Mouse (Mus musculus): ENCODE results near the gene Pdzd2. TPM values are rescaled to one million over a fixed set of nuclear protein-coding genes. Genes with fewer than 3 reads are reported as not detected.

Gene Pdzd2
- polyA plus RNA-seq, 1 experiment from 2014 or later: 22.1 TPM

- no peaks in the 10 kb centered on the region; the same call in 1 of the 2 replicates for H3K9me3 ChIP-seq (ENCODE audit: control insufficient read depth, low read length)
These were observed 117.0 kb downstream of the Pdzd2 start for GRCm38 (mm10) chr15:12622701-12623100.

GRCm38 (mm10) chr15:12622093-12622643 lies 117.6 kb downstream of the Pdzd2 start:
- Histone ChIP-seq H3K9ac (ENCODE audit: low read length) (no peak overlapping the region), H3K27ac (replicated peaks; ENCODE audit: low read depth, low read length) (no peak overlapping the region), H3K4me2 (ENCODE audit: low read depth, severe bottlenecking) (no peak overlapping the region), H3K36me3 (ENCODE audit: control insufficient read depth, insufficient read depth, low read length) (no peaks in the 10 kb centered on the region), H3K4me3 (ENCODE audit: low read depth, low read length) (no peak overlapping the region), H3K9me3 (ENCODE audit: control insufficient read depth, low read length) (no peaks in the 10 kb centered on the region; the same call in 1 of the 2 replicates), H3K27me3 (ENCODE audit: control insufficient read depth, insufficient read depth, low read length) (no peaks in the 10 kb centered on the region), H3K4me1 (ENCODE audit: control insufficient read depth, insufficient read depth, low read length) (peaks cover 4% of the 10 kb centered on the region; the same call in 1 of the 2 replicates)
- 60% methylated on average over 7 of the region's 7 CpGs for WGBS
- DNase-seq (ENCODE audit: low spot score): no peak
- ATAC-seq (ENCODE audit: insufficient number of reproducible peaks, low FRiP score, low TSS enrichment, low read depth): no peak; the same call in 1 of the 2 replicates

More at GRCm38 (mm10) chr15:12622701-12623100, 117.0 kb downstream of the Pdzd2 start:
- Histone ChIP-seq H3K36me3 (ENCODE audit: control insufficient read depth, insufficient read depth, low read length) (no peaks in the 10 kb centered on the region), H3K4me3 (ENCODE audit: low read depth, low read length) (no peak overlapping the region), H3K27me3 (ENCODE audit: control insufficient read depth, insufficient read depth, low read length) (no peaks in the 10 kb centered on the region), H3K9ac (ENCODE audit: low read length) (no peak overlapping the region), H3K4me2 (ENCODE audit: low read depth, severe bottlenecking) (no peak overlapping the region), H3K4me1 (ENCODE audit: control insufficient read depth, insufficient read depth, low read length) (peaks cover 4% of the 10 kb centered on the region; the same call in 1 of the 2 replicates), H3K27ac (replicated peaks; ENCODE audit: low read depth, low read length) (no peak overlapping the region)
- ATAC-seq (ENCODE audit: insufficient number of reproducible peaks, low FRiP score, low TSS enrichment, low read depth): no peak
- WGBS: 90% methylated on average over 5 of the region's 5 CpGs
- no peak for DNase-seq (ENCODE audit: low spot score)

- DNase-seq (ENCODE audit: low spot score): no peak
- Histone ChIP-seq H3K4me2 (ENCODE audit: low read depth, severe bottlenecking) (no peak overlapping the region), H3K4me1 (ENCODE audit: control insufficient read depth, insufficient read depth, low read length) (peaks cover 4% of the 10 kb centered on the region; the same call in 1 of the 2 replicates), H3K9me3 (ENCODE audit: control insufficient read depth, low read length) (no peaks in the 10 kb centered on the region; the same call in 1 of the 2 replicates), H3K4me3 (ENCODE audit: low read depth, low read length) (no peak overlapping the region), H3K36me3 (ENCODE audit: control insufficient read depth, insufficient read depth, low read length) (no peaks in the 10 kb centered on the region), H3K27me3 (ENCODE audit: control insufficient read depth, insufficient read depth, low read length) (no peaks in the 10 kb centered on the region), H3K9ac (ENCODE audit: low read length) (no peak overlapping the region), H3K27ac (replicated peaks; ENCODE audit: low read depth, low read length) (no peak overlapping the region)
- WGBS: 54% methylated on average over 8 of the region's 8 CpGs
- ATAC-seq (ENCODE audit: insufficient number of reproducible peaks, low FRiP score, low TSS enrichment, low read depth): no peak
These were observed 120.5 kb downstream of the Pdzd2 start for GRCm38 (mm10) chr15:12619273-12619672.

GRCm38 (mm10) chr15:12617651-12618050 lies 122.1 kb downstream of the Pdzd2 start:
- Histone ChIP-seq H3K4me1 (ENCODE audit: control insufficient read depth, insufficient read depth, low read length) (peaks cover 4% of the 10 kb centered on the region; the same call in 1 of the 2 replicates), H3K9ac (ENCODE audit: low read length) (no peak overlapping the region), H3K4me3 (ENCODE audit: low read depth, low read length) (no peak overlapping the region), H3K27ac (replicated peaks; ENCODE audit: low read depth, low read length) (no peak overlapping the region), H3K9me3 (ENCODE audit: control insufficient read depth, low read length) (no peaks in the 10 kb centered on the region), H3K27me3 (ENCODE audit: control insufficient read depth, insufficient read depth, low read length) (no peaks in the 10 kb centered on the region), H3K36me3 (ENCODE audit: control insufficient read depth, insufficient read depth, low read length) (no peaks in the 10 kb centered on the region), H3K4me2 (ENCODE audit: low read depth, severe bottlenecking) (no peak overlapping the region)
- ATAC-seq (ENCODE audit: insufficient number of reproducible peaks, low FRiP score, low TSS enrichment, low read depth): no peak
- 90% methylated on average over 11 of the region's 11 CpGs for WGBS
- no peak for DNase-seq (ENCODE audit: low spot score)

GRCm38 (mm10) chr15:12617220-12617619 lies 122.5 kb downstream of the Pdzd2 start:
- no peak overlapping the region for H3K27ac ChIP-seq (replicated peaks; ENCODE audit: low read depth, low read length)
- H3K36me3 ChIP-seq (ENCODE audit: control insufficient read depth, insufficient read depth, low read length): no peaks in the 10 kb centered on the region
- H3K9ac ChIP-seq (ENCODE audit: low read length): no peak overlapping the region
- DNase-seq (ENCODE audit: low spot score): no peak
- no peaks in the 10 kb centered on the region for H3K9me3 ChIP-seq (ENCODE audit: control insufficient read depth, low read length)
- peaks cover 4% of the 10 kb centered on the region; the same call in 1 of the 2 replicates for H3K4me1 ChIP-seq (ENCODE audit: control insufficient read depth, insufficient read depth, low read length)
- H3K4me2 ChIP-seq (ENCODE audit: low read depth, severe bottlenecking): no peak overlapping the region
- WGBS: 77% methylated on average over 8 of the region's 8 CpGs
- H3K4me3 ChIP-seq (ENCODE audit: low read depth, low read length): no peak overlapping the region
- no peak for ATAC-seq (ENCODE audit: insufficient number of reproducible peaks, low FRiP score, low TSS enrichment, low read depth)
- no peaks in the 10 kb centered on the region for H3K27me3 ChIP-seq (ENCODE audit: control insufficient read depth, insufficient read depth, low read length)

- 58% methylated on average over 20 of the region's 20 CpGs for WGBS
- Histone ChIP-seq H3K4me1 (ENCODE audit: control insufficient read depth, insufficient read depth, low read length) (peaks cover 4% of the 10 kb centered on the region; the same call in 1 of the 2 replicates), H3K4me2 (ENCODE audit: low read depth, severe bottlenecking) (no peak overlapping the region), H3K4me3 (ENCODE audit: low read depth, low read length) (no peak overlapping the region), H3K36me3 (ENCODE audit: control insufficient read depth, insufficient read depth, low read length) (no peaks in the 10 kb centered on the region), H3K9me3 (ENCODE audit: control insufficient read depth, low read length) (no peaks in the 10 kb centered on the region), H3K9ac (ENCODE audit: low read length) (no peak overlapping the region), H3K27me3 (ENCODE audit: control insufficient read depth, insufficient read depth, low read length) (no peaks in the 10 kb centered on the region), H3K27ac (replicated peaks; ENCODE audit: low read depth, low read length) (no peak overlapping the region)
- ATAC-seq (ENCODE audit: insufficient number of reproducible peaks, low FRiP score, low TSS enrichment, low read depth): no peak
- DNase-seq (ENCODE audit: low spot score): no peak
These were observed 124.5 kb downstream of the Pdzd2 start for GRCm38 (mm10) chr15:12614944-12615878.

GRCm38 (mm10) chr15:12614011-12614410 lies 125.7 kb downstream of the Pdzd2 start:
- no peak for DNase-seq (ENCODE audit: low spot score)
- Histone ChIP-seq H3K9me3 (ENCODE audit: control insufficient read depth, low read length) (no peaks in the 10 kb centered on the region), H3K27me3 (ENCODE audit: control insufficient read depth, insufficient read depth, low read length) (no peaks in the 10 kb centered on the region), H3K4me1 (ENCODE audit: control insufficient read depth, insufficient read depth, low read length) (no peaks in the 10 kb centered on the region), H3K27ac (replicated peaks; ENCODE audit: low read depth, low read length) (no peak overlapping the region), H3K4me2 (ENCODE audit: low read depth, severe bottlenecking) (no peak overlapping the region), H3K4me3 (ENCODE audit: low read depth, low read length) (no peak overlapping the region), H3K36me3 (ENCODE audit: control insufficient read depth, insufficient read depth, low read length) (no peaks in the 10 kb centered on the region), H3K9ac (ENCODE audit: low read length) (no peak overlapping the region)
- ATAC-seq (ENCODE audit: insufficient number of reproducible peaks, low FRiP score, low TSS enrichment, low read depth): no peak
- 41% methylated on average over 9 of the region's 9 CpGs for WGBS

GRCm38 (mm10) chr15:12612944-12613675 lies 126.6 kb downstream of the Pdzd2 start:
- 61% methylated on average over 7 of the region's 7 CpGs for WGBS
- Histone ChIP-seq H3K9ac (ENCODE audit: low read length) (no peak overlapping the region), H3K27me3 (ENCODE audit: control insufficient read depth, insufficient read depth, low read length) (no peaks in the 10 kb centered on the region), H3K4me3 (ENCODE audit: low read depth, low read length) (no peak overlapping the region), H3K36me3 (ENCODE audit: control insufficient read depth, insufficient read depth, low read length) (no peaks in the 10 kb centered on the region), H3K27ac (replicated peaks; ENCODE audit: low read depth, low read length) (no peak overlapping the region), H3K4me1 (ENCODE audit: control insufficient read depth, insufficient read depth, low read length) (no peaks in the 10 kb centered on the region), H3K4me2 (ENCODE audit: low read depth, severe bottlenecking) (no peak overlapping the region), H3K9me3 (ENCODE audit: control insufficient read depth, low read length) (no peaks in the 10 kb centered on the region)
- ATAC-seq (ENCODE audit: insufficient number of reproducible peaks, low FRiP score, low TSS enrichment, low read depth) (no peak), DNase-seq (ENCODE audit: low spot score) (no peak)

Measured in limb, embryonic 11.5 days (tissue).